Mouse (Mus musculus) hindbrain, embryonic 13.5 days (tissue): ENCODE data around the gene Tmem171. TPM values are rescaled to one million over a fixed set of nuclear protein-coding genes. Genes with fewer than 3 reads are reported as not detected.

Experiments
- ATAC-seq: fragments of 200-750 bp; cut with Nextera tagmentation; 2 replicates; pipeline ENCODE4 v1.8.0; 2017; ENCODE audit warnings: moderate TSS enrichment; ENCODE audit not compliant: low FRiP score
- H3K27ac ChIP-seq: fragments of 300-500 bp; sonication (generic); 2 replicates; pipeline ENCODE4 v1.5.1; 2015; ENCODE audit warnings: inconsistent platforms, mild to moderate bottlenecking, moderate library complexity
- H3K27me3 ChIP-seq: fragments of 300-500 bp; sonication (generic); 2 replicates; pipeline ENCODE4 v1.6.1; 2015; ENCODE audit warnings: mild to moderate bottlenecking, inconsistent platforms
- H3K36me3 ChIP-seq: fragments of 300-500 bp; sonication (generic); 2 replicates; pipeline ENCODE4 v1.6.1; 2015; ENCODE audit warnings: mild to moderate bottlenecking, inconsistent platforms
- H3K4me1 ChIP-seq: fragments of 300-500 bp; sonication (generic); replicated peaks from 2 replicates; pipeline ENCODE4 v1.6.1; 2015; ENCODE audit warnings: inconsistent platforms
- H3K4me2 ChIP-seq: fragments of 300-500 bp; sonication (generic); 2 replicates; pipeline ENCODE4 v1.6.1; 2015; ENCODE audit warnings: inconsistent platforms, mild to moderate bottlenecking, moderate library complexity
- H3K4me3 ChIP-seq: fragments of 300-500 bp; sonication (generic); 2 replicates; pipeline ENCODE4 v1.5.1; 2015; ENCODE audit warnings: mild to moderate bottlenecking, inconsistent platforms
- H3K9ac ChIP-seq: fragments of 300-500 bp; sonication (generic); 2 replicates; pipeline ENCODE4 v1.6.1; 2015; ENCODE audit warnings: mild to moderate bottlenecking, inconsistent platforms
- H3K9me3 ChIP-seq: fragments of 300-500 bp; sonication (generic); 2 replicates; pipeline ENCODE4 v1.6.1; 2016; ENCODE audit warnings: inconsistent platforms
- WGBS: fragments of 180-500 bp; shearing (Covaris S2); methylation state at CpG from one replicate; pipeline ENCODE4 v1.1.7; 2015; 5-methylcytosine and 5-hydroxymethylcytosine counted together
- polyA plus RNA-seq: library from polyadenylated mRNA; unstranded; fragments of >200 nt; fragmentation: Nextera tagmentation; extraction: Ambion mirVana; gene quantifications from 2 replicates; pipeline ENCODE4 v1.2.1, GENCODE M21; 2015

The Tmem171 gene
- polyA plus RNA-seq, 1 experiment from 2014 or later = not detected

DNA sequence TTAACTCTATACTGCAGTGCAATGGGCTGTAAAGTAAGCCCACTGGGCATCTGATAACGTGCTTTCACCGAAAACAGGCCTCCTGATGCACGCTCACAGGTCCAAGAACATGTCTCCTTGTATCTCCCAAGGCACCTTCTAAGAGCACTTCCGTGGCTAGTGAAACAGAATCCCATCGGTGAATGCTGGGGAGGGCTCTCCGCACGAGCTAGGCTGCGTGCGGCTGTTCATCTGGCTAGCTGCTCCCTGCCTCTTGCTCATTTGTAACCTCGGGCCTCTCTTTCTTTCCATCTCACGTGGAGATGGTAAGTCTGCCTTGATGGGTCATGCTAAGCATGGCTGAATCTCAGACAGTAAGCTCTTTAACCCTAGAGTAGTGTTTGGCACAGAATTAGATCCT is 3.7 kb downstream of the Tmem171 start:
- Histone ChIP-seq H3K9me3 (no peaks in the 10 kb centered on the region), H3K4me3 (no peak overlapping the region), H3K4me1 (peaks cover 20% of the 10 kb centered on the region), H3K9ac (no peak overlapping the region), H3K4me2 (no peak overlapping the region), H3K27ac (no peak overlapping the region), H3K36me3 (no peaks in the 10 kb centered on the region), H3K27me3 (peaks cover 34% of the 10 kb centered on the region)
- 89% methylated on average over 11 of the region's 11 CpGs for WGBS
- ATAC-seq = no peak

DNA sequence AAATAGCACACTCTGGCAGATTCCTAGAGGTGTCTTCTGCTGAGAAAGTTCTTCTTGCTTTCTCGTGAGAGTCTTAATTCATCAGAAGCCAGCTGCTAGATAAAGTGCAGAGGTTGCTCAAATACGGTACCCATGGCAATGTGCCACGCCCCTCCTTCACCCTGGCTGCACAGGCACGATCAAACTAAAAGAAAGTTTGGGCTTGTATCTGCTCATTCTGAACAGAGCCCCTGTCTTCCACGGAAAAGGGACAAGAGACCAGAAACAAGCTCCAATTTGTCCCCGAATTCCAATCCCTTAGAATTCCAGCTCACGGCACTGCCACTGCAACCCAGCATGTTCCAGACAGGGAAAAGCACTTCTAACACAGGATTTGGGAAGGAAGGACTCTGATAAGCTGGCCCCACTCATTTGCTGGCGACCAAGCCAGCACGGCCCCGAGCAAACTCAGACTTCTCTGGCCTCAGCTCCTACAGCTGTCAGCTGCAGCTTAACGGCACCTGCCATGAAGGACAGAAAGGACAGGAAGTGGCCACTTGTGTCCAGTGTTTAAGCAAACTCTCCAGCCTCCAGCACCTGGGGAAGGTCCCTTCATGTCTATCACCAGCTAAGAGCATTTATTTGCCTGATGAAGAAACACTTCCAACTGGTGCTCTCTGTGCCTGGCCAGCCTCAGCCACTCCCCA is 4.9 kb downstream of the Tmem171 start:
- no peak overlapping the region for H3K4me2 ChIP-seq
- H3K9ac ChIP-seq = no peak overlapping the region
- 75% methylated on average over 11 of the region's 11 CpGs for WGBS
- H3K4me1 ChIP-seq = peaks cover 14% of the 10 kb centered on the region
- ATAC-seq = no peak
- no peaks in the 10 kb centered on the region for H3K9me3 ChIP-seq
- H3K36me3 ChIP-seq = no peaks in the 10 kb centered on the region
- no peak overlapping the region for H3K27ac ChIP-seq
- H3K27me3 ChIP-seq = peaks cover 23% of the 10 kb centered on the region
- no peak overlapping the region for H3K4me3 ChIP-seq

DNA sequence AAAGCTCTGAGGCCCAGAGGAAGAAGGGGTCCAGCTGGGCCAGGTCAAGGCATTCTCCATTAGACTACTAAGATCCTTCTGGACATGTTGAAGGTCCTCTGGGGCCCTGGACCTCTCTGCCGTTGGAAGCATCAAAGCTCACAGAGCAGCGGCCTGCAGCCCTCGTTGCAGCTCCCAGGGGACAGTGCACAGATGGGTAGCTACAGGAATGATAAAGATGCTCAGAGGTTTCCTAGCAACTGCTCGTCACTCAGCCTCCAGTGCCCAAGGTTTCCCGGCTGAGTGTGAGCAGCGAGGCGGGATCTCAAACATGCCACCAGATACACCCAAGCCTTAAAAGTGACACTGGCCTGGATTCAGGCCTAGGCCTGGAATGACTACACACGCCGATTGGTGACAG is 6.7 kb downstream of the Tmem171 start:
- 30% methylated on average over 9 of the region's 9 CpGs for WGBS
- peak; percentile 68; the same call in 1 of the 2 replicates for ATAC-seq
- no peak overlapping the region for H3K4me2 ChIP-seq
- H3K4me3 ChIP-seq = no peak overlapping the region
- 0 out of 2 replicates have a peak, but pooled peaks cover 4% of the 10 kb centered on the region for H3K27me3 ChIP-seq
- no peaks in the 10 kb centered on the region for H3K36me3 ChIP-seq
- H3K9ac ChIP-seq = no peak overlapping the region
- peaks cover 12% of the 10 kb centered on the region for H3K4me1 ChIP-seq
- H3K27ac ChIP-seq = 0 out of 2 replicates have a peak overlapping the region, but pooled peaks have one; percentile 8
- H3K9me3 ChIP-seq = no peaks in the 10 kb centered on the region

DNA sequence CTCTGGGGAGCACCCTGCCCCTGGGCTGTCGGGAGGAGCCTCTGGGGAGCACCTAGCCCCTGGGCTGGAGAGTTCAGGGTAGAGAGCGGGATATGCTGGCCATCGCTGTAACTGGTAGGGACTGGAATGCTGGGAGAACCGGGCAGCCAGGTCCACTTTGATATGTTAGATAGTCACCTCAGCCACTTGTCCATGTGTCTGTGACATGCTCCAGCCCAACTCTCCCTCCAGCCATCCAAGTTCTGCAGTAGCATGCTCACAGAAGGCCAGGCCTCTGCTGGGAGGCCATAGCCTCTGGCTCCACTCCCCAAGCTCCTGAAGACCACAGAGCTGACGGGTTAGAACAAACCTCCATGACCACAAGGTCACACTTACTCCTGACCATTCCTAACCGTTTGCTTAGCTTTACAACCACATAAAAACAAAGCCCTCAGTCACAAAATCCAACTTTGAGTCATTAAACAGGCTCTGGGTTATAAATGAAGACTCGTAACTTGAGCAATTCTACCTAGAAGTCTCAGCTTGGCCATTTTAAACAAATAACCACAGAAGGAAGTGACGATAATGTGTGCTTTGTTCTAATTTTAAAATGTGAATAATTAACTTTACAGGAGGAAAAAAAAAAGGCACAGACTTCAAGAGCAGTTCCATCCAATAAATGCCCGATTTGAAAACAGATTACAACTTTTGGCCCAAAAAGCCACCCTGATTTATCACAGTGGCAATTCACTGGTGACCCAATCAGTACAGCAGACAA is 10.3 kb downstream of the Tmem171 start:
- H3K9ac ChIP-seq = no peak overlapping the region
- no peak overlapping the region for H3K4me2 ChIP-seq
- WGBS = 83% methylated on average over 9 of the region's 9 CpGs
- no peaks in the 10 kb centered on the region for H3K36me3 ChIP-seq
- H3K27me3 ChIP-seq = no peaks in the 10 kb centered on the region
- ATAC-seq = no peak
- H3K9me3 ChIP-seq = no peaks in the 10 kb centered on the region
- H3K4me1 ChIP-seq = peaks cover 12% of the 10 kb centered on the region
- no peak overlapping the region for H3K4me3 ChIP-seq
- H3K27ac ChIP-seq = no peak overlapping the region

DNA sequence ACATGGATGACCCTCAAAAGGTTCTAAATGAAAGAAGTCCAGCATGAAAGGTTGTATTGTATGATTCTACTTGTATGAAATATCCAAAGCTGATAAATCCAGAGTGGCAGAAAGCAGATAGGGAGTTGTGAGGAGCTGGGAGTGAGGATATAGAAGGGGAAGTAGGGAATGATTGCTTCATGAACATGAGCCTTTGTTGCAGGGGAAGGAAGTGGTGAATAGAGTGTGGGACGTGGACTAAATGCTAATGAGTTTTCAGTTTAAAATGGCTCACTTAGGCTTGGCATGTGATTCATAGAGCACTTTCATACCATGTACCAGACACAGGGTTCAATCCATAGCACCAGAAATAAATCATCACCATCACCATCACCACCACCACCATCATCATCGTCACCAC is 11.2 kb downstream of the Tmem171 start:
- no peaks in the 10 kb centered on the region for H3K9me3 ChIP-seq
- ATAC-seq = no peak
- no peaks in the 10 kb centered on the region for H3K36me3 ChIP-seq
- no peak overlapping the region for H3K4me2 ChIP-seq
- WGBS = 84% methylated on average over 2 of the region's 2 CpGs
- no peak overlapping the region for H3K27ac ChIP-seq
- no peaks in the 10 kb centered on the region for H3K27me3 ChIP-seq
- H3K4me1 ChIP-seq = peaks cover 11% of the 10 kb centered on the region
- H3K4me3 ChIP-seq = no peak overlapping the region
- no peak overlapping the region for H3K9ac ChIP-seq

DNA sequence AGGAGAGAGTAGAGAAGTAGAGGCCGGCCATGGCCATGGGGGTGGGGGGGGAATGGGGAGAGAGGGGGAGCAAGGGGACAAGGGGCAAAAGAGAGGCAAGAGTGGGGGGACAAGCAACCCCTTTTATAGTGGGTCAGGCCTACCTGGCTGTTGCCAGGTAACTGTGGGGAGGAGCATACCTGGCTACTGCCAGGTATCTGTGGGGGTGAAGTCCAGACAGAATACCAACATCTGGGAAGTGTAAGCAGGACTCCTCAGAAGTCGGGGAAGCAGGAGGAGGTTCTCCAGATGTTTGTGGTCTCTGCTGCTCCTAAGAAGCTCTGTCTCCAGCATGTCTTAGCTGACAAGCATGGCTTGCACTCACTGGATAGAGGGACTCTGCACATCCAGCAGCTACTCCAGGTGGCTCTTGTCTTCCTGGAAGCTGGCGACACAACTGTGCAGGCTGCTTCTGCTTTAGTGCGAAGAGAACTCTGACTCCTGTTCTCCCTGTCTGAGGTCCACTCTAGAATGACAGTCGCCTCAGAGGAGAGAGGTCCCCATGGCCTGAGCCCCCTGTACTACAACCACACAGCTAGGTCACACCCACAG is 14.1 kb downstream of the Tmem171 start:
- WGBS = 98% methylated on average over 5 of the region's 5 CpGs

DNA sequence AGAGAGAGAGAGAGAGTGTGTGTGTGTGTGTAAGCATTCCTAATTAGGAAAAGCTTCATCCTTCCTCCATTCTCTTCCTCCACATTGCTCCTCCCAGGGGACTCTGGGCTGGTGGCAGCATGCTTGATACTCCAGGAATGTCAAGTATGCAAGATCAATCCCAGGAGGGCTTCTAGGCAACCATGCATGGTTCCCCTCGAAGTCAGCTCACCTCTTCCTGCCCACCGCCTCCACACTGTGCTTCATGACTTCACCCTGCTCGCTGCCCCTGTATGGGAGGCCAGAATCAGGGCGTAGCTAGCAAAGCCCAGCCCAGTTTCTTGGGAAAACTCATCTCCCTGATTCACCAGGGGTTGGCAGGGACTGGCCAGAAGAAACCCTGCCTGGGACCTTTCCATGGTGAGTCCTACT is 15.0 kb downstream of the Tmem171 start:
- Histone ChIP-seq H3K4me1 (no peaks in the 10 kb centered on the region), H3K9ac (no peak overlapping the region), H3K4me2 (no peak overlapping the region), H3K36me3 (no peaks in the 10 kb centered on the region), H3K27me3 (no peaks in the 10 kb centered on the region), H3K27ac (no peak overlapping the region), H3K4me3 (no peak overlapping the region), H3K9me3 (no peaks in the 10 kb centered on the region)
- ATAC-seq = no peak
- 63% methylated on average over 4 of the region's 4 CpGs for WGBS

More for the DNA sequence above, 14.1 kb downstream of the Tmem171 start:
- Histone ChIP-seq H3K27ac (no peak overlapping the region), H3K27me3 (no peaks in the 10 kb centered on the region), H3K4me1 (no peaks in the 10 kb centered on the region), H3K4me2 (no peak overlapping the region), H3K36me3 (no peaks in the 10 kb centered on the region), H3K4me3 (no peak overlapping the region), H3K9me3 (no peaks in the 10 kb centered on the region), H3K9ac (no peak overlapping the region)
- ATAC-seq = no peak

DNA sequence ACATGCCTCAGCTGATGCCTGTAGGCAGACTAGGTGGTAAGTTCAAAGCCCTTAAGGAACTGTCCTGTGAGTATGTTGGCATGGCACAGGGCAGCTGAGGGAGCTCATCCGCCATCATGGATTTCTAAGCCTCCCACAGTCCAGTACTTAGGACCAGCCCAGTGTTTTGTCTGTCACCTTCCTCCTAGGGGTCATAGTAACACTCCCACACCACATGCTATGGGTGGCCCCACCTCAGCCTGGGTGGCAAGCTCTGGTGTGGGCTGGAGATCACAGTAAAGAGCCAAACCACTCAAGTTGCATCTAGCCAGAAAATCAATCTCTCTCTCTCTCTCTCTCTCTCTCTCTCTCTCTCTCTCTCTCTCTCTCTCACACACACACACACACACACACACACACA is 15.4 kb downstream of the Tmem171 start:
- Histone ChIP-seq H3K27ac (no peak overlapping the region), H3K27me3 (no peaks in the 10 kb centered on the region), H3K9ac (no peak overlapping the region), H3K36me3 (no peaks in the 10 kb centered on the region), H3K4me1 (no peaks in the 10 kb centered on the region), H3K4me2 (no peak overlapping the region), H3K4me3 (no peak overlapping the region), H3K9me3 (no peaks in the 10 kb centered on the region)
- ATAC-seq = no peak
- WGBS = 100% methylated on average over 1 of the region's 1 CpGs

DNA sequence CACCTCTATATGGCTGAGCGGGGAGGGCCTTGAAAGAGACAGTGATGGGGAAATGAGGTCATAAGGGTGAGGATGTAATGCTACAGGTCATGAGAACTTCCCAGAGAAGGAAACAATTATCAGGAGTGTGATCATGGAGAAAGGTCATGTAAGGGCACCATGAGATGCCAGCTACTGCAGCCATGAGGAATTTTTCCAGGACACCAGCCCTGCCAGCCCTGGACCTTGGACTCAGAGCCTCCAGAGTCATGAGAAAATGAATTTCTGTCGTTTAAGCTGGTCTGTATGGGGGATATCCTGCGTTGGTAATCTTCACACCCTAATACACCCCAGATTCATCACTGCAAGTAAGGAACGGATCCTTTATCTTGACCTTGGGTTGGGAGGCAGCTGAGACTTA is 20.7 kb downstream of the Tmem171 start:
- Histone ChIP-seq H3K4me3 (no peak overlapping the region), H3K27me3 (no peaks in the 10 kb centered on the region), H3K9ac (no peak overlapping the region), H3K4me2 (no peak overlapping the region), H3K9me3 (no peaks in the 10 kb centered on the region), H3K27ac (no peak overlapping the region), H3K4me1 (no peaks in the 10 kb centered on the region), H3K36me3 (no peaks in the 10 kb centered on the region)
- ATAC-seq = no peak
- WGBS = 87% methylated on average over 4 of the region's 4 CpGs

DNA sequence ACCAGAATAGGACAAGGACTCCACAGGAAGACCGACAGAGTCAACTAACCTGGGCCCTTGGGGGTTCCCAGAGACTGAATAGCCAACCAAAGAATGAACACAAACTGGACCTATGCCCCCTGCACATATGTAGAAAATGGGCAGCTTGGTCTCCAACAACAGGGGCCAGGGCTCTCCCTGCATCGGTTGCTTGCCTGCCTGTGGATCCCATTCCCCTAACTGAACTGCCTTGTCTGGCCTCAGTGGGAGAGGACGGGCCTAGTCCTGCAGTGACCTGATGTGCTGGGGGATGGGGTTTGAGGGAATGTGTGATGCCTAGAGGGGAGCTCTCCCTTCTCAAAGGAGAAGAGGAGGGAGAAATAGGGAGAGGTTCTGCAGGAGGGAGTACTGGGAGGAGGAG is 25.3 kb downstream of the Tmem171 start:
- no peak overlapping the region for H3K4me3 ChIP-seq
- no peaks in the 10 kb centered on the region for H3K36me3 ChIP-seq
- no peaks in the 10 kb centered on the region for H3K27me3 ChIP-seq
- H3K4me1 ChIP-seq = no peaks in the 10 kb centered on the region
- no peak for ATAC-seq
- H3K27ac ChIP-seq = no peak overlapping the region
- H3K9me3 ChIP-seq = no peaks in the 10 kb centered on the region
- 78% methylated on average over 3 of the region's 3 CpGs for WGBS
- no peak overlapping the region for H3K9ac ChIP-seq
- H3K4me2 ChIP-seq = no peak overlapping the region

DNA sequence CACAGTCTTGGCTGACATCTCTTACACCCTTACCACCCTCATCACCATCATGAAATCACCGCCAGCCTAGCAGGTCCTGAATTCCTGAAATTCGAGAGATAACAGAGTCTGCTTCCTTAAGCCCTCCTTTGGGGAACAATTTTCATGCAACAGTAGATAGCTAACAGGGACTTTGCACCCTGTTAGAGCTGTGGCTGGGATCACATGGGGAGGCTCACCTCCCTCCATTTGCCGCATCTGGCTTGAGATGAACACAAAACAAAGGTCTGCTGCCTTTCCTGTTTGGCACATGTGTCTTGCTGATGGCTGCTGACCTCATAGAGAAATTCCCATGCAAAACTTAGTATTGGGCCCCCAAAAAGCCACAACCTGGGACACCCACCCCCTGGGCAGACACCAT is 27.3 kb downstream of the Tmem171 start:
- Histone ChIP-seq H3K27ac (no peak overlapping the region), H3K4me1 (no peaks in the 10 kb centered on the region), H3K4me2 (no peak overlapping the region), H3K27me3 (no peaks in the 10 kb centered on the region), H3K9ac (no peak overlapping the region), H3K4me3 (no peak overlapping the region), H3K9me3 (no peaks in the 10 kb centered on the region), H3K36me3 (no peaks in the 10 kb centered on the region)
- 82% methylated on average over 3 of the region's 3 CpGs for WGBS
- no peak for ATAC-seq

DNA sequence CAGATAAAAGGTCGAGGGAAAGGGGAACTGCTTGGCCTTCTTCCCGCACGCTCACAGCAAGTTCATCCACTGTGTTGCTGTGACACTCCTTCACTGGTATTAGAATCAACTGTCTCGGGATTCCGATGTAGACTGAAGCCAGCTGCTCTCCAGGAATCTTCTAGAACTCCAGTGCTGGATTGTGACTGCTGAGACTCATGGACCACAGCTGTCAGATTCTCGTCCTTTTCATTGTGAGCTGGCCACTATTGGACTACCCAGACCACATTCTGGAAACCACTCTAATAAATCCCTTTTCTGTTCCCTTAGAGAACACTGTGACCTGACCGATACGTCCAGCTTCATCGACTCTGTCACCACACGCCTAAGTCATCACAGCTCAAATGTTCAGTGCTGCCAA is 29.4 kb downstream of the Tmem171 start:
- no peak overlapping the region for H3K4me2 ChIP-seq
- no peaks in the 10 kb centered on the region for H3K4me1 ChIP-seq
- no peak overlapping the region for H3K9ac ChIP-seq
- H3K9me3 ChIP-seq = 0 out of 2 replicates have a peak, but pooled peaks cover 3% of the 10 kb centered on the region
- H3K27me3 ChIP-seq = no peaks in the 10 kb centered on the region
- H3K27ac ChIP-seq = no peak overlapping the region
- no peak overlapping the region for H3K4me3 ChIP-seq
- H3K36me3 ChIP-seq = no peaks in the 10 kb centered on the region
- 91% methylated on average over 10 of the region's 10 CpGs for WGBS
- ATAC-seq = no peak
